Mouse (Mus musculus) adrenal gland, postnatal 14 days (tissue): ENCODE data around the gene Fscn2. TPM values are rescaled to one million over a fixed set of nuclear protein-coding genes. Genes with fewer than 3 reads are reported as not detected.

Experiments used
- DNase-seq: peaks from one replicate; pipeline ENCODE4 v3.0.0; 2021; ENCODE audit warnings: mixed read lengths
- total RNA-seq: library from RNA; stranded (reverse); gene quantifications from 2 replicates; pipeline ENCODE4 v1.2.3, GENCODE M21; 2021

The Fscn2 gene
- total RNA-seq, 1 experiment from 2014 or later: 0.37 TPM

DNA sequence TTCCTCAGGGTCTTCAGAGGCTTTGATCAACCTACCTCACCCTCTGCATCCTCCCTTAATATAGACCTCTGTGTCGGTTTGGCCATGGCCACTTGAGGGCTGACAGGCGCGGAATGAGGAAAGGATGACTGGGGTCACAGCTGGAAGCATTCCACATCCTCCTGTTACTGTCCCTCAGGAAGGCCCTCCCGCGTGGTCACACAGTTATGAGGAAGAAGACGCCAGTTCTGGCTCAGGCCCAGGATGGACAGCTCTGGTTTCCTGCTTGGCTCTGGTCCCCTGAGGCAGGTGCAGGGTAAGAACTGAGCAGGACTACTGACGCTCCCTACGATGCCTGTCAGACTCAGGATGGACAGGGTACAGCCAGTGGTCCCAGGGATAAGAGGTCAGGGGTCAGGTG, 1.3 kb upstream of the Fscn2 start:
- peak; percentile 74 for DNase-seq

DNA sequence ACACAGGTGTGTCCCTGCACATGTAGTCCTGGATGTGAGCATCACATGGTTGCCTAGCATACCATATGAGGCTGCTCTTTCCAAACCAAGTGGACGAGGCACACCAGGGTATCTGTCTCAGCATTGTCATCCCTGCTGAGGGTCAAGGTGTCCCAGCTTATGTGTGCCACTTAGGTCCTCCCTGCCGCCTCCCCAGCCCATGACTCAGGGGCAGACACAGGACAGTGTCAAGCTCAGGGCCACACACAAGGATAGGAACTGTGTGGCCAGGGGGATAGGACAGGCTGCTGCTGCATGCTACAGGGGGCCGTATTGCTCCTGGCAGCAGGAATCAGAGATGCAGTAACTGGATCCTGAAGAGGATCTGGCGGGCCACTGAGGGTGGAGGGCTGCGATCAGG, 579 bp upstream of the Fscn2 start:
- DNase-seq: peak; percentile 58

DNA sequence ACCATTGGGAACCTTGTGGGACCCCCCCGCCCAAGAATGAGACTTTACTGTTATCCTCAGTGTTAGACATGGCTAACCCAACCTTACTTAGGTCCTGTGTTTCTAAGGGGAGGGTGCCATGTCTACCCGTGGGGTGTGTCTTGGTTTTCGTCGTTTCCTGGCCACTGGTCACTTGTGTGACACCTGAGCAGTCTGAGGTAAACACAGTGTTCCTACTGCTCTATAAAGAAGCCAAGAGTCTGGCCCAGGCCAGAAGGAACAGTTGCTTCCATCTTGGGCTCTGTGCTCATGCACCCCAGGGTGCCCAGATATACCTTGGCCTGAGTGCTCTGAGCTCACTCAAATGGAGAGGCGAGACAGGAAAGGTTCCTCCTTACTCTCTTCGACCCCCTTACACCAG, 1.6 kb downstream of the Fscn2 start:
- DNase-seq: no peak

DNA sequence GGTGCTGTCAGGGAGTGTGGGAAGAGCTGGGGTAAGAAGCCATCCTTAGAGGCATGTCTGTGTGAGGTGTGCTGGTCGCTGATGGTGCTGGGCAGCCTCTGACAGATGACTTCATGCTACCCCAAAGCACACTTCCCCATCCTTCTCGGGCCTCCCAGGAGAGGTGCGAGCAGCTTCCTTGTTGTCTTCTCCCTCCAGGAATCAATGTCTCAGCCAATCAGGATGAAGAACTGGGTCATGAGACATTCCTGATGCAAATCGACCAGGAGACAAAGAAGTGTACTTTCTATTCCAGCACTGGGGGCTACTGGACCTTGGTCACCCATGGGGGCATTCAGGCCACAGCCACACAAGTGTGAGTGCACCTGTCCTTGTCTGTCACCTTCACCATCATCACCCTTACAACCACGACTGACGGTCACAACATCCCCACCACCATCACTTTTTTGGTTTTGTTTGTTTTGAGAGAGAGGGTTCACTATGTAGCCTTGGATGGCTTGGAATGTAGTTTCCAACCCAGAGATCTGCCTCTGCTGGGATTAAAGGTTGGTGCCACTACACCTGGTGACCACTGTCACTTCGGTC, 5.2 kb downstream of the Fscn2 start:
- DNase-seq: no peak

DNA sequence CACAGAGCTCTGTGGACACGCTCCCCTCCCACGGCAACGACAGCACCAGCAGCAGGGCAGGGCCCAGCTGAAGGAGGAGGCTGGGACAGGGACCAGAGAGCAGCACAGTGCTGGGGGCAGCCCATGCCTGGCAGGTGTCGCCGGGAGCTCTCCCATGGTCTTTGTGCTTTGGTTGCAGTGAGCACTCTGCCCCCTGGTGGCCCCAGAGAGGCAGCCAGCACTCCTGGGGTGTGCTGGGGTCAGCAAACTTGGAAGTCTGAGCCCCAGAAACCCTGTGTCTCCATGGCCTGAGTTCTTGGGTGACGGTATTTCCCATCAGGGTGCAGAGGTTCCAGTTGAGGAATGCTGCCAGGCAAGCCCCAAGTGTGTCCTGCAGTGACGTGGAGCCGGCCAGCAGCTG, 8.3 kb downstream of the Fscn2 start:
- DNase-seq: peak; percentile 84

DNA sequence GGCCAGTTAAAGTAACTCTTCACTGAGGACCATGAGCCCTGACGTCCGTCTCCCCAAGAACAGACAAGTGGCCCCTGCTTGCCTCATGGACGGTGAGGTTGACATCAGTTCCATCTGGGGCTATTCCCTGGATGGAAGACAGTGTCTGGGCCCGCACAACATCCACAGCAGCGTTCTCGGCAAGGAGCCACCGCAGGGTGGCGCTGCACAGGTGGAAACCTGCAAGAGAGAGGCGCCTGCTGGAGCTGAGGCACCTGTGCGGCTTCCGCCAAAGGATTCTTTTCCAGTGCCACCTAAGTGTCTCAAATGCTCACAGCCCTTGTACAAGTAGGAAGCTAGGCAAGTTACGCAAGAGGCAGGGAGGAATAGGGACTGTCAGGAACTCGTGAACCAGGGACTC, 11.7 kb downstream of the Fscn2 start:
- no peak for DNase-seq

DNA sequence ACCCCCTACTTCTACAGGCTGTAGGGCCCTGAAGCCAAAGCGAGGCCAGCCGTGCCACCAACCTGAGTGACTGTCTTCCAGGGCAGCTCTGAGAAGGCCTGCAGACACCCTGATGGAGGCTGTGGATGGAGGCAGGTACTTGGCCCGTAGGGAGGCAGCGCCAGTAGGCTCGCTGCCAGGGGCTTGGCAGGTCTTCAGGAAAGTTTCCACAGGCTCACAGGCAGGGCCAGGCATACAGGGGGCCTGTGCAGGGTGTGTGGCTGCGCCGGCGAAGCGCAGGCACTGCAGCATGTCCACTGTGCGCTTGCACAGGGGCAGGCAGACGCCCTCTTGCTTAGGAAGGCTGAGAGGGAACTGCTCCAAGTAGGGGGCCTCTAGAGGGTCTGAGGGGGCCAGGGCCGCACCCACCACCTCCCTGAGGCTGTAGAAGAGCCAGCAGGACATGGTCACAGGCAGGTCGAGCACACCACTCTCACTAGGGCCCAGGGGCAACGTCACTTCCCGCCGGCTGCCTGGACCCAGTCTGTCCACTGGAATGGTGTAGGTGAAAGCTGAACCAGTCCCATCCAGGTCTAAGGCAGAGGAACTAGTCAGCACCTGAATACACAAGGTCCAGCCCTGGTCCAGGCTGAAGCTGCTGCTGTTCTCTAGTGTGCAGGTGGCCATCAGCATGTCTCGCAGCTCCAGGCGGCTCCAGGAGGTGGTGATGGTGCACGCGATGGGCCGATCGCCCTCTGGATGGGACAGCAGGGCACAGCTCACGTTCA, 12.7 kb downstream of the Fscn2 start:
- peak; percentile 78 for DNase-seq

DNA sequence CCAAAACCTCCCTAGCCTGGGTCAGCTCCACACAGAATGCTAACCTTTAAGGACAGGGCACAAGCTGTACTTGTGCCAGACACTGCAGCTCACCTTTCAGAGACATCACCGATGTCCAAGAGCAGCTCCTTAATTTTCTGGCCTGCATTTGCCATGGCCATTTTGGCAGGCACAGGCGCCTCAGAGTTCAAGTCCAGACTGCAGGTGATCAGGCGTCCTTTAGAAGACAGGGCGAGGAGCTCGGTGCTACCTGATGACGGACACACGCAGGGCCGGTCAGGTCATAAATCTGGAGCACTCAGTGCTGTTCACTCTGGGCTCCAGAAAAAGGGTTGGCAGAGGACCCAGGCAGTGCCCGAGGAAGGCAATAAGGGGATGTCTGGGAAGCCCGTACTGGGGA, 14.0 kb downstream of the Fscn2 start:
- no peak for DNase-seq

DNA sequence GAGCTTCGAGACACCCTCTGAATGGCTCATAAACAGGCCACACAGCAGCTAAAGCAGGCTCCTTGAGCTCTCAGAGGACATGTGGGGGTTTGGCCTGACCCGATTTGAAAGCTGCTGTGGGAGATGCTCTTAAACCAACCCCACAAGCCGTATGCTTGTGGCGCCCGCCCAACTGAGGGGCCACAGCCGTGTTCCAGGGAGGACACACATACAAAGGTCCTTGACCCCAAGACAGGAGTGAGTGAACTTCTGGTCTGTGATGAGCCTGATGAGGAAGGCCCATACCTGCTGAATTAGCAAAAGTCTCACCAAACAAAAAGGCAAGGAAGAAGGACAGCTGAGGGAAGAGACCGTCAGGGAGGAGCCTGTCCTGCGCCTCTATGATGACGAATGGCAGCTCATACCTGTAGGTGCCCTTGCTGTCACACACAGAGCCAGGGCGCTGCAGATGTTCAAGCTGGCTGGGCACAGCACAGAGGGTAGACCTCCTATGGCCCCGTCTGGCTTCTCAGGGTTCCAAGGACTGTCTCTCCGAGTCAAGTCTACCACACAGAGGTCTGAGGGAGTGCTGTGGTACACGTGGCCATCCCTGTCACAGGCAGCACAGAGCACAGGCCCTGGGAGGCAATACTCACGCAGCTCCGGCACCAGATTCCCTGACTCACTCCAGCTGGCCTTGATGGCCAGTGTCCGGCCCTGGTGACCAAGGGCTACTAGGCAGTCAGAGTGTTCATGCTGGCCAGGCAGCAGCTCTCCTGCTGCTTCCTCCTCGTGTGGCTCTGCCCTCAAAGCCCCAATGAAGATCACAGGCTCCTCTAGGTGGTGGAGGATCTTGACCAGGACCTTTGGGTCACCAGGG, 15.2 kb downstream of the Fscn2 start:
- peak; percentile 83 for DNase-seq

DNA sequence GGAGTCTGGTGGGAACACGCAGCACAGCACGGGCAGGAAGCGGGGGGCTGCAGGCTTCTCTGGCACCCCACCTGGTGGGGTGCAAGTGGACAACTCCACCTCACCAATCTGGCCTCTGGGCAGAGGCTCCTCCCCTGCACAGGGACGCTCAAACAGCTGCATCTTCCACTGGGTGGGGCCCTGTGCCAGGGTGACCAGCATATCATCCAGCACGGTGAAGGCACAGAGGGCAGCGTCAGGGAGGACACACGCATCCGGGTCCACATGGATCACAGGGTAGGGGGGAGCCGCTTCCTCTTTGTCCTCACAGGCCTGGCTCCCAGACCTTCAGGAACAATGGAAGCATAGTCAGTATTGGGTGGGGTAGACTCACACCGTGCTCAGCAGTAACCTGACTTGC, 16.0 kb downstream of the Fscn2 start:
- peak; percentile 53 for DNase-seq

DNA sequence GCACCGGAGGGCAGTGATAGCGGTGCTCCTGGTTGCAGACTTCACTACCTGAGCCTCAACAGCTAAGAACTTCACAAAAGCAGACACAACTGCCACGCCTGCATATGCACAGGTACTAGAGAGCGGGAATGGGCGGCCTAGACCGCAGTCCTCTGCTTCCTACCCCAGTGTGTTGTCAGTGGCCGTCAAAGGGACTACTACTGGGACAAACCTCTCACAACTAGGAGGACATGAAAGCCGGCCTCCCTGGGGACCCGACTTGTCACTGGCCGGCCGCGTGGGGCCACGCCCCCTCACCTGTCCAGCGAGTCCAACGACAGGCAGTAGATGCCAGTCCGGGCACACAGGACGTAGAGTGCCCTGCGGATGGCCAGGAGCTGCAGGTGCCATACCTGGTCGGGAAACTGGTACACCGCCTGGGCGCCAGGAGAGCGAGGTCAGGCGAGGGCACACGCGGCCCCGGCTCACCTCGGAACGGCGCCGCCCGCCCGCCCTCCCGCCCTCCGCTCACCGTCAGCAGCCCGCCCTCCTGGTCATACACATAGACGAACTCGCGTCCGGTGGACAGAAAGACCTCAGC, 16.8 kb downstream of the Fscn2 start:
- peak; percentile 59 for DNase-seq

DNA sequence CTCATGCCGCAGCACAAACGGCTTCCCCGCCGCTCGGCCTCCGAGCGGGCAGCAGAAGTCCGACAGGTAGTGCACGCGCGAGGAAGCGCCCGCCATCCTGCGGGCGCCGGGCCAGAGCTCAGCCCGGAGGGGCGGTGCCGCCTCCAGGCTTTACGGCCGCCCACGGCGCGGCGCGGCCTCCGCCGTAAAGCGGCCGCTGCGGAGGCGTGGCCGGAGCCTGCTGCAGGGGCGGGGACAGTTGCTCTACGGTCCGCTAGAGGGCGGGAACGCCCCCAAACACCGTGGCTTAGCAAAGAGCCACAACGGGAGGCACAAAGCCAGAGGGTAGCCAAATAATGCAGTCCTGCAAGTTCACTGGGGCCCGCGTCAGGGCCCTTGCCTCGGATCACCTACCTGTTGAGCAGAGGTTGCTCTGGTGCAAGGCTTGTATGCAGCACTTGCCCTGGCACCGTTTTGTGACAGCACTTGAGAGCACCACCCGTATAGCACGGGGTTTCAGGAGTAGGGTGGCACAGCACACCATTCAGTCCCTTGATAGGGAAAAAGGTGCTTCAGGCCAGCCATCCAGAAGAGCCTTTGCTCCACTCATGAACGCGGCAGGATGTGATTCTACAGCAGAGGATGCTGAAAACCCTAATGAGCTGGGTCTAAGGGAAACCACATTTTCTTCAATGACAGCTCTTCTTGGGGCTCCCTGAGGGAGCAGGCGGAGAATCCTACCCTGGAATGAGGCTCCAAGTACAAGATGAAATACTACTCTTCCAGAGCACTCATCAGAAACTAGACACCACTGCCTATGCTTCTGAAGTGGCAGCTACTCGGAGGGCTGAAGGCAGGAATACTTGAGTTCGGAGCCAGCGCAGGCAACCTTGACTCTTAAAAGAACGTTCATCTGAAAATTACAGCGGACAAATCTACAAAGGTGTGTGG, 17.5 kb downstream of the Fscn2 start, which contains the start of gene Faap100:
Gene Faap100 (minus strand): TSS at position 154 of the 930 bp plus-strand sequence.
- peak; percentile 95 for DNase-seq

DNA sequence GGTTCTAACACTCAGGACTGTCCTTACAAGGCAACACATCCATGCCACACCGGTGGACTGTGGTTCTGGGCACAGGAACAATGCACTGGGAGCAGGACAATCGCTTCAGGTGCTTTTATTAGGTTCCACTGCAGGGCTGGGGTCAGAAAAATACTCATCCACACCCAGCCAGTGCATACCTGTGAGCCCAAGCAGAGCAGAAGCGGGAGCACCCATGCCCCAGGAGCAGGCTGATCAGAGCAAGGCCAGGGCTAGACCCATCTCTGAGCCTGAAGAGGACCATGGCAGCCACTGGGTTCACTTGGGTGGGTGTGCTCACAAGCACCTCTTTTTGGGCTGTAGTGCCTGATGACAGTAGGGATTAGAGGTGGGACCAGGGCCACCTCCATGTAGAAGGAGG, 18.9 kb downstream of the Fscn2 start:
- no peak for DNase-seq

DNA sequence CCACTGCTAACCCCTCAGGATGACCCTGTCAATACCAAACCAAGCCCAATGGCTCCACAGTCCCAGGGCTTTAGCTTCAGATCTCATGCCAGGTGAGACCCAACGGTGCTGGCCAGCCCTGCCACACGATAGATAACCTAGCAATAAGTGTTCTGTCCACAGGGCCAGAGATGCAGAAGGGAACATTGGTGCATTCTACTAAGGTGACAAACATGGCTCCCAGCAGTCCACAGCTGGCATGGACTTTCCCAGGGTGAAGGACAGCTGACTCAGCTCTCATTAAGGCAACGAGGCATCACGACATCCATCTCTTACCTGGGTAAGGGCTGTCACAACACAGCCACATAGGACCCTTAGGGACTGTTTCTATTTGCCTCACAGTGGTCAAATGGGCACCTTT, 19.8 kb downstream of the Fscn2 start:
- DNase-seq: no peak

DNA sequence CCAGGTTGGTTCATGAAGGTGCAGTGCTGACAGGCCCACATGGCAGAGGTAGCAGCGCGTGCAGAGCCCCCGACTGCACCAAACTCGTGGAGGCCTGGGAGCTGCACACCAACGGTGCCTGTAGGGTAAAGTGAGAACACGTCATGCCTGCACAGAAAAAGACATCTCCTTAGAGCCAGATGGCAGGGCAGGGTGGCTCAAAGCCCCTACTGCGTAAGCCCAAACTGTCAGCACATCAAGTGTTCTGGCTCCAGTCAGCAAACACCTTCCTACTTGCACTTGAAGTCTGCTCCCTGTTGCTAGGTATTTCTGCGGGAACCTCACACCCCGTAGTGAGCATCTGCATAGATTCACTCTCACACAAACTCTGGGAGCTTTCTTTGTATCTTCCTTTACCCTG, 21.2 kb downstream of the Fscn2 start:
- DNase-seq: no peak

DNA sequence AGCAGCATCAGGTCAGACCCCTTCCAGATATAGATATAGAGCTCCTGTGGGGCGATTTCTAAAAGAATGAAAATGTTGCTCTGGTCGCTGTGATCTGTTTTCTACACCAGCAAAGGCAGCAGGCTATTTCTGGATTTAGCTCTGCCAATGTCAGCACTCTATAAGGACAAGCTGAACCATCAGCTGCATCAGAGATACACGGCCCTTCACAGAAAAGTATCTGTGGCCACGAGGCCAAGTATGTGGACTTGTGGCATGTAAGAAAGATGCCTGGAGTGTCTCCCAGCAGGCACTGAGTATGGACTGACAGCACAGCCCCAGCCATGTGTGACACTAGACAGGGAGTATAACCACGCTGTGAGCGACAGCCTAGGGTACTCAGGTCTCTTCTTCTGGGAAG, 25.3 kb downstream of the Fscn2 start:
- DNase-seq: no peak

DNA sequence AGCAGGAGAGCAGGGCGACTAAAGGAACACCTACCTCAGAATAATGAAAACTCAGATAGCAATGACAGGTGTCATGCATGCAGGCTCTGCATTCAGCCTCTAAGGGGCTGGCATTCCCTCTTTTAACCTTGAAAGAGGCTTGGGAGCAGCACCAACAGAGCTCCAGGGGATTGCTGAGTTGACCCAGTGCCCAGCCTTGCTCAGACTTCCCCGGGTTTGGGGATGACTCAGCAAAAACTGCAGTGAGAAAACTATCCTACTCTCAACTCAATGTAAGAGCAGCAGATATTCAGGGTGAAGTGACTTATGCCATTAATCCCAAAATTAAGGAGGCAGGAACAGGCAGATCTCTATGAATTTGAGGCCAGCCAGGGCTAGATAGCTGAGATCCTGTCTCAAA, 25.8 kb downstream of the Fscn2 start:
- peak; percentile 71 for DNase-seq

DNA sequence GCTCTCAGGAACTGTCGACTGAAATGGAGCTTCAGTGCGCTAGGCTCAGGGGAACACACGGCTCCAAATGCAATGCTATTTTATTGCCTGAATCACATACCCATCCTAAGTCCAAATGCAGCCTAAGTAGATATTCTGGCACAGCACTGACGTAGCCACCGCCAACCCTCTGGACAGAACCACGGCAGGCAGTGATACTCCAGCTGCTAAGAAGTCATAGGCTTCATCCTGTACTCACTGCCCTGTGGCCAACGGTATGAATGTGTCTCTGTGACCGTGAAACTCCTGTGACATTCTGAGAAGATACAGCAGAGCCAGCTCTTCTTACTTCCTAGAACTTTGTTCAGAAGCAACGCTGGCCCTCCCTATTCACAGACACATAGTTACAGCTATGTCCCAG, 27.2 kb downstream of the Fscn2 start:
- no peak for DNase-seq

DNA sequence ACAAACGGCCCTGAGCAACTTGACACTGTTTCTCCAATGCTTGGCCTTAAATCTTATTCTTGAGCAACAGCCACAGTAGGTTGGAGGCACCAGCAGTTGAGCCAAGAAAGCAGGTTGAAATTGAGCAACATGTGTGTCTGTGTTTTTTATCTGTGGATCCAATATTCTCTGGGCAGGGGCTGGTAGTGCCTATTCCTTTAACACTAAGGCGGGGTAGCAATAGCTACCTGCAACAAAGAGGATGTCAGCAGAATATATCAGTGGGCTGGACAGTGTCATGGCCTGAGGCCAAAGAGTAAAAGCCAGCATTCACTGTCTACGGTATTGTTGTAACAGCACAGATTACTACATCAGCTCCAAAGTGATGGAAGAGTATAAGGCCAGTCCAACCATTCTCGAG, 34.3 kb downstream of the Fscn2 start:
- DNase-seq: peak; percentile 44

DNA sequence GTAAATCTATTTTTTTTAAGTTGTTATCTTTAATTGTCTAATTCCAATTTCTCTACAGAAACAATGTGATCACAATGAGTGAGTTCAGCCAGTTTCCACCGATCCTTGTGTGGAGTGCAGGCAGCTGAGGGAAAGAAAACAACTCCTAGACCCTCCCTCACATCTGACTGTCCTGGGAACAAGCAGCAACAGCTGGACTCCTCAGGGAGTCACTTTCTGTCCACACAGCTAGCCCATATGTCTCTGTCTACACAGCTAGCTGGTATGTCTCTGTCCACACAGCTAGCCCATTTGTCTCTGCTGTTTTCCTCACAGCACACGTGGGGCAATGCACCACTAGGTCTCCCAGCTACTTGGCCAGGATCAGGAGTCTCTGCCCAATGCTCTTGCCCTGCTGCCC, 36.3 kb downstream of the Fscn2 start:
- DNase-seq: no peak

DNA sequence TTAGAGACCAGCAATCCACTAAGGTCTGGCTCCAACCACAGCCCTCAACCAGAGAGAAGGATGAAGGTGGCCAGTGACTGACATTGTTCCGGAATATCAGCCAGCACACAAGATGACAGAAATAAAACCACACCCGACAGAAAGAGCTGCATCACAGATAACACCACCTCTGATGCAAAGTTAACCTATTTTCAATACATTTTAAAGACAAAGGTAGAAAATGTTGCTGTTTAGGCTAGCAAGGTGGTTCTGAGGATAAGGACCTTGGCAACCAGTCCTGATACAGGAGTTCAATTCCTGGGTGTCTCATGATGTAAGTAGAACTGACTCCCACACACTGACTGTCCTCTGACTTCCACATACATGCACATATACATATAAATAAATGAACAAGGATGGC, 38.0 kb downstream of the Fscn2 start:
- DNase-seq: no peak

DNA sequence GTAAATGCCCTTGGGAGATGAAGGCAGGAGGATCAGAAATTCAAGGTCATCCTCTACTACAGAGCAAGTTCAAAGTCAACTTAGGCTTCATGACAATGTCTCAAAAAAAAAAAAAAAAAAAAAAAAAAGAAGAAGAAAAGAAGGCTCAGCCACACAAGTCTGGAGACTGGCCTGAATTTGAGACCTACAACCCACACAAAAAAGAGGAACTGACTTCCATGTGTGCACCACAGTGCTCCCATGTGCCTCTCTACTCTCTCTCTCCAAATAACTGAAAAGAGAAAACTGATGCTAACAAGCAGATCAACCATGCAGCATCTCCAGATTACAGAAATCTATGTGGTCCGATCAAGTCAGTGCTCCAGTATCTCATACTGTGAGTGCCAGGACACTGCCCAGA, 43.5 kb downstream of the Fscn2 start:
- DNase-seq: no peak
